Mouse (Mus musculus): ENCODE measurements around the gene Foxn3.

- TF ChIP-seq USF1 (IDR thresholded peaks at IDR 0.05; ENCODE audit: low read depth) (no peak), MYOD1 (IDR thresholded peaks at IDR 0.05; ENCODE audit: control insufficient read depth in 1 of 3, insufficient read length in 2 of 3, low read depth in 2 of 3) (no peak), MAX (IDR thresholded peaks at IDR 0.05; ENCODE audit: low read depth) (no peak), POLR2A (IDR thresholded peaks at IDR 0.05; ENCODE audit: insufficient read length, low read depth) (no peak), E2F4 (IDR thresholded peaks at IDR 0.05; ENCODE audit: insufficient read depth) (no peak), TCF12 (IDR thresholded peaks at IDR 0.05; ENCODE audit: insufficient read depth, poor library complexity, severe bottlenecking) (no peak), TCF3 (IDR thresholded peaks at IDR 0.05; ENCODE audit: insufficient read length, low read depth) (no peak), POLR2AphosphoS2 (IDR thresholded peaks at IDR 0.05; ENCODE audit: insufficient read length, low read depth) (no peak), MYOG (IDR thresholded peaks at IDR 0.05; ENCODE audit: control insufficient read depth in 1 of 3, insufficient read depth in 1 of 3, insufficient read length in 2 of 3, low read depth in 2 of 3) (no peak), SRF (IDR thresholded peaks at IDR 0.05; ENCODE audit: control insufficient read depth, insufficient read length, low read depth) (no peak), REST (IDR thresholded peaks at IDR 0.05; ENCODE audit: insufficient read depth, insufficient read length) (no peak), CEBPB (IDR thresholded peaks at IDR 0.05; ENCODE audit: insufficient read depth, poor library complexity, severe bottlenecking) (no peak)
Observed at GRCm38 (mm10) chr12:99162188-99162587, 401.2 kb downstream of the Foxn3 start.

Measured in myocyte (in vitro differentiated cells).